17 mouse cellular contexts compared by ENCODE assay signal in the genomic region with DNA sequence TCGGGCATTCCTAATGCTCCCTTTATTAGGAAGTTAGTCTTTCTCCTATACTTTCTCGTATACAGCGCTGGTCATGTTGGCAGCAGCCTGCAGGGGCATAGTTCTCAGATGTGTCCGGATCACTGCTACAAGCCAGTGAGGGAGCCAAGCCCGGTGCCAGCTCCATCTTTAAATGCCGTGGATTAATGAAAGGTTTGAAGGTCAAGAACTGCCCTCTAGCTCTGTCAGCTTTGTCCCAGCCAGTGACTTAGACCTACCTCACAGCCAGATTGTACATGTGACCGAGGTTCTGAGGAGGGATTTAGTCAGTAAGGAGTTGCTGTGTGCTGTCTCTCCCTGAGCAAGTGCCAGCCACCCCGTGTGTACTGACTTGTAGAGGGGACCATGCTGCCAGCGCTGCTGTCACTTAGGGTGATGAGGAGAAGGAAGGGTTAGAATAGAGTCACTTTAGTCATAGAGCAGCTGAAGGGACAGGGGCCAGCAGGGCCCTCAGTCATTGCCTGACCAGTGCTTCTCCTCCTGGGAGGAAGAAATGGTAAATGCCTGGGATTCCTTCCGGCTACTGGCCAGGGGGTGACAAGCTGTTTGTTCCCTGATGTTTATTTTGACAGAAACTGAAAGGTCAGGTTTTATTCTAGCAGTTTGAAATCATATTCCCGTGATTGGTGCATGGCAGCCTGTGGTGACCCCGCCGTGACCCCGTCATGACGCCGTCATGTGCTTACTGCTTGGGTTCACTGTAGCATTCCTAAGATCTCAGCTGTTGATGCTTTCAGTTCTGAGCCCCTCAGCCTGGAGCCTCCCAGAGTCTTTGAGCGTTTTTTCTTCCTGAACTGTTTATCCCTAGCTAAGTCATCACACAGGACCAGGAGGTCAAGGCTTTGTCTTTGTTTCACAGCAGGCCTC.
DNase-seq lines count a peak whose midpoint lies in the region; ATAC-seq and TF ChIP-seq lines count a peak whose summit lies in the region.
"Had no signal": no experiment of that assay in that cellular context is flagged by ENCODE, and none has a peak within 500 bp of the region (broad histone marks: within the 10 kb centered on the region; RNA-seq: fewer than 3 reads in every experiment).

No protein-coding gene starts in this region.

- H3K4me1 ChIP-seq in forebrain, postnatal 0 days (ENCODE audit: insufficient read depth), result no peaks in the 10 kb centered on the region
- peaks cover 9% of the 10 kb centered on the region for H3K4me1 ChIP-seq in forebrain, embryonic 16.5 days (replicated peaks; ENCODE audit: control insufficient read depth, insufficient read depth, low read length)
- no peaks in the 10 kb centered on the region for H3K4me1 ChIP-seq in lung, embryonic 14.5 days (ENCODE audit: insufficient read depth)
- H3K4me1 ChIP-seq in kidney, postnatal 0 days (replicated peaks; ENCODE audit: insufficient read depth, low read length), result no peaks in the 10 kb centered on the region
- H3K4me1 ChIP-seq: embryonic facial prominence, embryonic 15.5 days; liver, embryonic 13.5 days; neural tube, embryonic 13.5 days had no signal

- no peak overlapping the region for H3K27ac ChIP-seq in forebrain, postnatal 0 days (ENCODE audit: low read depth, low read length)
- no peak overlapping the region for H3K27ac ChIP-seq in forebrain, embryonic 16.5 days (ENCODE audit: low read length)
- no peak overlapping the region for H3K27ac ChIP-seq in lung, embryonic 14.5 days (ENCODE audit: low read depth)
- no peak overlapping the region for H3K27ac ChIP-seq in kidney, postnatal 0 days
- H3K27ac ChIP-seq: embryonic facial prominence, embryonic 15.5 days; forebrain, embryonic 15.5 days; liver, embryonic 13.5 days; midbrain, embryonic 12.5 days; neural tube, embryonic 13.5 days had no signal

- no peak overlapping the region for H3K4me2 ChIP-seq in forebrain, postnatal 0 days (ENCODE audit: low read depth)
- no peak overlapping the region for H3K4me2 ChIP-seq in forebrain, embryonic 16.5 days (ENCODE audit: low read length)
- H3K4me2 ChIP-seq in lung, embryonic 14.5 days, result no peak overlapping the region
- no peak overlapping the region for H3K4me2 ChIP-seq in kidney, postnatal 0 days (ENCODE audit: low read length)
- H3K4me2 ChIP-seq: embryonic facial prominence, embryonic 15.5 days; forebrain, embryonic 15.5 days; liver, embryonic 13.5 days; midbrain, embryonic 12.5 days; neural tube, embryonic 13.5 days had no signal

- TF ChIP-seq CTCF in forebrain, postnatal 0 days (IDR thresholded peaks at IDR 0.05; ENCODE audit: low read depth), result peak; percentile 20; the same call in 1 of the 2 replicates
- no peak for TF ChIP-seq CTCF in lung, embryonic 14.5 days (IDR thresholded peaks at IDR 0.05; ENCODE audit: low read depth)
- TF ChIP-seq CTCF in kidney, postnatal 0 days (IDR thresholded peaks at IDR 0.05; ENCODE audit: low read depth), result no peak

- DNase-seq in forebrain, postnatal 0 days, result no peak
- peak; percentile 36 for DNase-seq in lung, embryonic 14.5 days
- DNase-seq in lung, postnatal 25 days (ENCODE audit: low spot score), result no peak
- DNase-seq in kidney, postnatal 0 days (ENCODE audit: low spot score), result peak; percentile 20
- peak; percentile 52 for DNase-seq in retina, postnatal 1 day
- DNase-seq: cerebellum, adult 8-10 months; gastrocnemius, postnatal 25 days; liver, embryonic 13.5 days; right cerebral cortex, adult 18-20 months; thymus, postnatal 4 days had no signal

- H3K36me3 ChIP-seq in forebrain, postnatal 0 days (ENCODE audit: insufficient read depth), result peaks cover 95% of the 10 kb centered on the region
- H3K36me3 ChIP-seq in forebrain, embryonic 16.5 days (ENCODE audit: control insufficient read depth, insufficient read depth), result peaks cover 18% of the 10 kb centered on the region
- peaks cover 97% of the 10 kb centered on the region for H3K36me3 ChIP-seq in lung, embryonic 14.5 days (ENCODE audit: insufficient read depth)
- H3K36me3 ChIP-seq in kidney, postnatal 0 days (ENCODE audit: insufficient read depth, low read length), result peaks cover 63% of the 10 kb centered on the region

- no peaks in the 10 kb centered on the region for H3K9me3 ChIP-seq in forebrain, postnatal 0 days (ENCODE audit: low read length)
- no peaks in the 10 kb centered on the region for H3K9me3 ChIP-seq in forebrain, embryonic 16.5 days (ENCODE audit: control insufficient read depth, low read length)
- H3K9me3 ChIP-seq in lung, embryonic 14.5 days (ENCODE audit: low read depth, low read length), result no peaks in the 10 kb centered on the region
- no peaks in the 10 kb centered on the region for H3K9me3 ChIP-seq in kidney, postnatal 0 days (replicated peaks; ENCODE audit: low read length)
- H3K9me3 ChIP-seq: embryonic facial prominence, embryonic 15.5 days; forebrain, embryonic 15.5 days; liver, embryonic 13.5 days; midbrain, embryonic 12.5 days; neural tube, embryonic 13.5 days had no signal

- no peak overlapping the region for H3K4me3 ChIP-seq in forebrain, postnatal 0 days (ENCODE audit: low read depth, low read length)
- H3K4me3 ChIP-seq in forebrain, embryonic 16.5 days (replicated peaks; ENCODE audit: low read length), result no peak overlapping the region
- no peak overlapping the region for H3K4me3 ChIP-seq in lung, embryonic 14.5 days (ENCODE audit: low read depth, low read length)
- H3K4me3 ChIP-seq in kidney, postnatal 0 days (replicated peaks; ENCODE audit: low read depth, low read length), result no peak overlapping the region
- H3K4me3 ChIP-seq: embryonic facial prominence, embryonic 15.5 days; forebrain, embryonic 15.5 days; liver, embryonic 13.5 days; midbrain, embryonic 12.5 days; neural tube, embryonic 13.5 days had no signal

- 69% methylated on average over 17 of the region's 17 CpGs for WGBS in forebrain, postnatal 0 days
- 74% methylated on average over 17 of the region's 17 CpGs for WGBS in forebrain, embryonic 16.5 days
- 45% methylated on average over 17 of the region's 17 CpGs for WGBS in lung, embryonic 14.5 days
- WGBS in kidney, postnatal 0 days, result 72% methylated on average over 17 of the region's 17 CpGs

- H3K9ac ChIP-seq in forebrain, postnatal 0 days, result no peak overlapping the region
- no peak overlapping the region for H3K9ac ChIP-seq in forebrain, embryonic 16.5 days (replicated peaks; ENCODE audit: low read depth, low read length)
- H3K9ac ChIP-seq in lung, embryonic 14.5 days, result no peak overlapping the region
- no peak overlapping the region for H3K9ac ChIP-seq in kidney, postnatal 0 days (ENCODE audit: low read depth, low read length)
- H3K9ac ChIP-seq: embryonic facial prominence, embryonic 15.5 days; forebrain, embryonic 15.5 days; liver, embryonic 13.5 days; midbrain, embryonic 12.5 days; neural tube, embryonic 13.5 days had no signal

- no peaks in the 10 kb centered on the region for H3K27me3 ChIP-seq in forebrain, postnatal 0 days (ENCODE audit: insufficient read depth, low read length)
- H3K27me3 ChIP-seq in forebrain, embryonic 16.5 days (replicated peaks; ENCODE audit: control insufficient read depth, insufficient read depth, low read length), result no peaks in the 10 kb centered on the region
- H3K27me3 ChIP-seq in lung, embryonic 14.5 days (ENCODE audit: insufficient read depth, low read length), result no peaks in the 10 kb centered on the region
- H3K27me3 ChIP-seq in kidney, postnatal 0 days (ENCODE audit: insufficient read depth, low read length), result no peaks in the 10 kb centered on the region
- H3K27me3 ChIP-seq: embryonic facial prominence, embryonic 15.5 days; forebrain, embryonic 15.5 days; liver, embryonic 13.5 days; midbrain, embryonic 12.5 days; neural tube, embryonic 13.5 days had no signal

- no peak for ATAC-seq in forebrain, postnatal 0 days
- ATAC-seq in forebrain, embryonic 16.5 days, result no peak
- ATAC-seq in lung, embryonic 14.5 days (ENCODE audit: insufficient read depth), result no peak
- ATAC-seq in kidney, postnatal 0 days (replicated peaks; ENCODE audit: low FRiP score, low read depth), result no peak
- no peak for ATAC-seq in erythroblast, adult 5-6 weeks (replicated peaks; ENCODE audit: low FRiP score, poor library complexity, severe bottlenecking)
- no peak for ATAC-seq in CD4-positive, CD25-positive, alpha-beta regulatory T cell, adult 4 months
- ATAC-seq: forebrain, embryonic 15.5 days had no signal

Comparison
In these comparisons a context has a peak if more than half of its experiments do, and no peak if none do; other contexts are left out.
1. DNase-seq: peak in lung, embryonic 14.5 days (single experiment), kidney, postnatal 0 days (single experiment) and retina, postnatal 1 day (single experiment); none in forebrain, postnatal 0 days (single experiment) and lung, postnatal 25 days (single experiment).